Mouse (Mus musculus): ENCODE data around the gene Selenow. TPM values are rescaled to one million over a fixed set of nuclear protein-coding genes. Genes with fewer than 3 reads are reported as not detected.

The Selenow gene
- 216 TPM for total RNA-seq (2023)

GRCm38 (mm10) chr7:15922220-15922773 is at the start of gene Selenow:
Gene Selenow (minus strand): TSS chr7:15922402.

GRCm38 (mm10) chr7:15967312-15967711 is 45.1 kb upstream of the Selenow start, which contains the start of gene Ehd2:
Gene Ehd2 (minus strand): TSS chr7:15967567.

GRCm38 (mm10) chr7:15945721-15946536 is 23.7 kb upstream of the Selenow start, which contains the start of gene Nop53:
Gene Nop53 (minus strand): TSS chr7:15946074.

GRCm38 (mm10) chr7:15882317-15882716 is 39.9 kb downstream of the Selenow start, which contains the start of gene Crxos:
Gene Crxos (plus strand): TSS chr7:15882617.

GRCm38 (mm10) chr7:15879756-15880155 is 42.4 kb downstream of the Selenow start, which contains the start of gene Crx:
Gene Crx (minus strand): TSS chr7:15879968.

Other genes with a start within 250 kb of the Selenow start
- gene Obox5, start 172.3 kb downstream of the Selenow start, total RNA-seq (2023): not detected
- gene Obox6, start 82.7 kb downstream of the Selenow start, total RNA-seq (2023): not detected
- not detected for gene Crx, start 42.4 kb downstream of the Selenow start, total RNA-seq (2023)
- not detected for gene Crxos, start 39.8 kb downstream of the Selenow start, total RNA-seq (2023)
- gene Nop53, start 23.7 kb upstream of the Selenow start, total RNA-seq (2023): 587 TPM
- gene Ehd2, start 45.2 kb upstream of the Selenow start, total RNA-seq (2023): 1.1 TPM
- 65.3 TPM for gene Bicra, start 125.5 kb upstream of the Selenow start, total RNA-seq (2023)
- not detected for gene Zfp541, start 139.4 kb upstream of the Selenow start, total RNA-seq (2023)
- 305 TPM for gene Napa, start 176.1 kb upstream of the Selenow start, total RNA-seq (2023)
- 33.2 TPM for gene Kptn, start 197.5 kb upstream of the Selenow start, total RNA-seq (2023)
- gene Slc8a2, start 207.4 kb upstream of the Selenow start, total RNA-seq (2023): 0.12 TPM